Mouse (Mus musculus) forebrain, embryonic 14.5 days (tissue): ENCODE measurements around the gene Gm17334. TPM values are rescaled to one million over a fixed set of nuclear protein-coding genes. Genes with fewer than 3 reads are reported as not detected.

Source experiments
- ATAC-seq: fragments of 200-750 bp; cut with Nextera tagmentation; 2 replicates; pipeline ENCODE4 v1.8.0; 2017; ENCODE audit warnings: mild to moderate bottlenecking, moderate library complexity
- DNase-seq: peaks from one replicate; pipeline ENCODE4 v3.0.0-alpha.2; 2015; ENCODE audit warnings: low spot score
- H3K27ac ChIP-seq: fragments of 300-500 bp; sonication (generic); 2 replicates; pipeline ENCODE4 v1.5.1; 2014; ENCODE audit warnings: low read depth, mild to moderate bottlenecking, control low read depth, low read length, moderate library complexity
- H3K27me3 ChIP-seq: fragments of 300-500 bp; sonication (generic); replicated peaks from 2 replicates; pipeline ENCODE4 v1.6.1; 2014; ENCODE audit warnings: low read length, control low read depth, mixed read lengths; ENCODE audit not compliant: control insufficient read depth, insufficient read depth
- H3K36me3 ChIP-seq: fragments of 300-500 bp; sonication (generic); 2 replicates; pipeline ENCODE4 v1.6.1; 2014; ENCODE audit warnings: low read length, control low read depth; ENCODE audit not compliant: control insufficient read depth, insufficient read depth
- H3K4me1 ChIP-seq: fragments of 300-500 bp; sonication (generic); 2 replicates; pipeline ENCODE4 v1.6.1; 2014; ENCODE audit warnings: antibody characterized with exemption, low read length, control low read depth; ENCODE audit not compliant: control insufficient read depth, insufficient read depth
- H3K4me2 ChIP-seq: fragments of 300-500 bp; sonication (generic); 2 replicates; pipeline ENCODE4 v1.6.1; 2014; ENCODE audit warnings: mild to moderate bottlenecking, control low read depth, low read length
- H3K4me3 ChIP-seq: fragments of 300-500 bp; sonication (generic); 2 replicates; pipeline ENCODE4 v1.5.1; 2014; ENCODE audit warnings: low read depth, low read length, control low read depth
- H3K9ac ChIP-seq: fragments of 300-500 bp; sonication (generic); 2 replicates; pipeline ENCODE4 v1.6.1; 2014; ENCODE audit warnings: mild to moderate bottlenecking, low read length, control low read depth, moderate library complexity
- H3K9me3 ChIP-seq: fragments of 300-500 bp; sonication (generic); replicated peaks from 2 replicates; pipeline ENCODE4 v1.6.1; 2016; ENCODE audit warnings: low read length, control low read depth, mixed read lengths; ENCODE audit not compliant: control insufficient read depth
- WGBS: fragments of 180-500 bp; shearing (Covaris S2); extraction: QIAGEN DNeasy Blood & Tissue Kit; methylation state at CpG from one replicate; pipeline ENCODE4 v1.1.7; 2014; 5-methylcytosine and 5-hydroxymethylcytosine counted together
- polyA plus RNA-seq: library from polyadenylated mRNA; unstranded; fragments of >200 nt; fragmentation: Nextera tagmentation; extraction: Ambion mirVana; gene quantifications from 2 replicates; pipeline ENCODE4 v1.2.1, GENCODE M21; 2014

The Gm17334 gene
- polyA plus RNA-seq, result not detected in 2 replicates

DNA sequence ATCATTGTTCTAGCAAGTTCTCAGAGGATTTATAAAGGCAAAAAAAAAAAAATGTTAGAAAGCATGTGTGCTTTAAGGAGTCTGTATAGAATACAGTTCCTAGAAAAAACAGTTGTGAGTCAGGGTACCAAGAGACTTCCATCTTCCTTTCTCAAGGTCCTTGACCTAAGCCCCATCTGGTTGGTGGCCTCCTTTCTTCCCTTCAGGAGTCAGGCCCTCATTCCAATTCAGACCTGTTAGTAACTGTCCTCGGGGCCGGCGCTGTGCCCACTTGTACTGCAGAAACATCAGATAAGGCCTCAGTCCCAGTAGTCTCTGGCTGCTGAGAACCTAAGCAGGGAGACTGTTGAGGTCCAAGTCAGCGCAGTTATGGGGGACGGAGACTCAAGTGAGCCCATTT, at the start of gene Gm17334:
TSS of gene Gm17334 (minus strand) at position 101 of the 400 bp plus-strand sequence.
- 0 out of 2 replicates have a peak, but pooled peaks cover 3% of the 10 kb centered on the region for H3K27me3 ChIP-seq
- H3K4me2 ChIP-seq, result no peak within 1 kb of the TSS
- WGBS, result 89% methylated on average over 5 of the region's 5 CpGs
- no peaks in the 10 kb centered on the region for H3K9me3 ChIP-seq
- H3K4me3 ChIP-seq, result no peak within 1 kb of the TSS
- H3K9ac ChIP-seq, result no peak within 1 kb of the TSS
- H3K36me3 ChIP-seq, result 0 out of 2 replicates have a peak, but pooled peaks cover 2% of the 10 kb centered on the region
- H3K4me1 ChIP-seq, result no peaks in the 10 kb centered on the region; the same call in 1 of the 2 replicates
- ATAC-seq, result no peak
- no peak within 1 kb of the TSS for H3K27ac ChIP-seq
- DNase-seq, result no peak

GRCm38 (mm10) chr11:53821945-53822338, 49.0 kb upstream of the Gm17334 start:
- no peak overlapping the region for H3K4me3 ChIP-seq
- no peaks in the 10 kb centered on the region for H3K36me3 ChIP-seq
- H3K9ac ChIP-seq, result no peak overlapping the region
- ATAC-seq (no peak), DNase-seq (no peak)
- no peaks in the 10 kb centered on the region for H3K27me3 ChIP-seq
- H3K4me2 ChIP-seq, result no peak overlapping the region
- 95% methylated on average over 3 of the region's 3 CpGs for WGBS
- no peaks in the 10 kb centered on the region for H3K4me1 ChIP-seq
- no peak overlapping the region for H3K27ac ChIP-seq
- H3K9me3 ChIP-seq, result no peaks in the 10 kb centered on the region

- 80% methylated on average over 11 of the region's 11 CpGs for WGBS
- Histone ChIP-seq H3K27me3 (no peaks in the 10 kb centered on the region), H3K4me1 (no peaks in the 10 kb centered on the region)
Measured at GRCm38 (mm10) chr11:53821230-53821944, 48.4 kb upstream of the Gm17334 start.

GRCm38 (mm10) chr11:53820516-53821170, 47.7 kb upstream of the Gm17334 start:
- H3K4me3 ChIP-seq, result no peak overlapping the region
- DNase-seq (no peak), ATAC-seq (no peak)
- no peaks in the 10 kb centered on the region for H3K9me3 ChIP-seq
- no peak overlapping the region for H3K4me2 ChIP-seq
- H3K4me1 ChIP-seq, result no peaks in the 10 kb centered on the region
- H3K9ac ChIP-seq, result no peak overlapping the region
- H3K36me3 ChIP-seq, result no peaks in the 10 kb centered on the region
- WGBS, result 90% methylated on average over 13 of the region's 13 CpGs
- H3K27ac ChIP-seq, result no peak overlapping the region
- H3K27me3 ChIP-seq, result no peaks in the 10 kb centered on the region

More at GRCm38 (mm10) chr11:53821230-53821944, 48.4 kb upstream of the Gm17334 start:
- no peak for DNase-seq
- H3K9ac ChIP-seq, result no peak overlapping the region
- H3K4me2 ChIP-seq, result no peak overlapping the region
- H3K36me3 ChIP-seq, result no peaks in the 10 kb centered on the region
- no peak overlapping the region for H3K4me3 ChIP-seq
- H3K27ac ChIP-seq, result no peak overlapping the region
- no peaks in the 10 kb centered on the region for H3K9me3 ChIP-seq
- no peak for ATAC-seq

GRCm38 (mm10) chr11:53819511-53819910, 46.5 kb upstream of the Gm17334 start:
- no peak for ATAC-seq
- WGBS, result 92% methylated on average over 6 of the region's 6 CpGs
- no peaks in the 10 kb centered on the region for H3K9me3 ChIP-seq
- H3K4me3 ChIP-seq, result no peak overlapping the region
- H3K4me1 ChIP-seq, result no peaks in the 10 kb centered on the region
- no peak overlapping the region for H3K27ac ChIP-seq
- DNase-seq, result no peak
- no peaks in the 10 kb centered on the region for H3K27me3 ChIP-seq
- H3K4me2 ChIP-seq, result no peak overlapping the region
- no peaks in the 10 kb centered on the region for H3K36me3 ChIP-seq
- no peak overlapping the region for H3K9ac ChIP-seq

DNA sequence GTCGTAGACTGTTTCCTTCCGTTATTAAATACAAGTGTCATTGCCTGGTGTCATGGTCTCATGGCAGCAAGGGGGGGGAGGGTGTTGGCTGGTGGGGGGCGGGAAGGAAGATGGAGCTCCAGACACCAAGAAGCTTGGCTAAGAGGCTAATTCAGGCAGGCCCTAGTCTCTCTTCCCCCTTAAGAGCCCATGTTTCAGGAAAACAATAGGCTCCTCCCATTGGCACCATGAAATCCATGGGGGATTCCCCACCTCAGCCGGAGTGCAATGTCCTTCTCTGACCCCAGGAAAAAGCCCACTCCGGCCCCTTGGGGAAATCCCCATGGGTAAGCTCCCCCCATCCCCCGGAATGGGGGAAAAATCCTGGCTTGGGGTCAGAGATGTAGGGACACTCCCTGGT, 45.8 kb upstream of the Gm17334 start:
- Histone ChIP-seq H3K4me1 (no peaks in the 10 kb centered on the region), H3K4me2 (no peak overlapping the region), H3K36me3 (no peaks in the 10 kb centered on the region), H3K4me3 (no peak overlapping the region), H3K9ac (no peak overlapping the region), H3K9me3 (no peaks in the 10 kb centered on the region), H3K27ac (no peak overlapping the region), H3K27me3 (no peaks in the 10 kb centered on the region)
- DNase-seq, result no peak
- 70% methylated on average over 6 of the region's 6 CpGs for WGBS
- ATAC-seq, result no peak

- Histone ChIP-seq H3K27me3 (no peaks in the 10 kb centered on the region), H3K4me2 (no peak overlapping the region), H3K4me3 (no peak overlapping the region), H3K27ac (no peak overlapping the region), H3K9ac (no peak overlapping the region), H3K36me3 (no peaks in the 10 kb centered on the region), H3K9me3 (no peaks in the 10 kb centered on the region), H3K4me1 (no peaks in the 10 kb centered on the region)
- 93% methylated on average over 5 of the region's 5 CpGs for WGBS
- DNase-seq (no peak), ATAC-seq (no peak)
Measured at GRCm38 (mm10) chr11:53816841-53817375, 43.9 kb upstream of the Gm17334 start.

DNA sequence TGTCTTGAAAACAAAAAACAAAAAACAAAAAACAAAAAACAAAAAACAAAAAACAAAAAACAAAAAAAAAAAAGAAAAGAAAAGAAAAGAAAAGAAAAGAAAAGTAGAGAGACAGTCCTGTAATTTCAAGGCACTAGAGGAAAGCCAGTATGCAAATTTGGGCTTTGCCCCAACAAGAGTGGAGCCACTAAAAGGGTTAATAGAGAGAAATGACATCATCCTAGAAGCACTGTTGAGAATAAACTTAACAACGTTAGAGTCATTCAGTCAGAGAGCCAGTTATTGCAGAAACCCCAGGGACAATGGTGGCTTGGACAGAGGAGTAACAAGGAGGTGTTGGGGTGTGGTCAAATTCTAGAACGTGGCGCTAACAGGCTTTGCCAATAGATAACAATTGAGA, 41.8 kb upstream of the Gm17334 start:
- Histone ChIP-seq H3K4me2 (no peak overlapping the region), H3K9ac (no peak overlapping the region), H3K4me1 (no peaks in the 10 kb centered on the region), H3K27me3 (no peaks in the 10 kb centered on the region), H3K4me3 (no peak overlapping the region), H3K36me3 (no peaks in the 10 kb centered on the region), H3K27ac (no peak overlapping the region), H3K9me3 (no peaks in the 10 kb centered on the region)
- ATAC-seq (no peak), DNase-seq (no peak)
- 54% methylated on average over 3 of the region's 3 CpGs for WGBS
